Mouse (Mus musculus) layer of hippocampus, postnatal 25 days (tissue): Measurements from ENCODE around the gene Hist2h3b. TPM values are rescaled to one million over a fixed set of nuclear protein-coding genes. Genes with fewer than 3 reads are reported as not detected.
"Not testable (repeated sequence)": the region's sequence is repeated elsewhere in the genome, so short reads cannot be mapped to it uniquely, and the experiment has no call there.

Source experiments
- DNase-seq, 2 experiments: peaks; one replicate each; pipeline ENCODE4 v3.0.0; 2022; ENCODE audit warnings: mixed read lengths in 2 of 2, low spot score in 1 of 2; ENCODE audit errors: extremely low spot score in 1 of 2
- total RNA-seq, 2 experiments: library from RNA; stranded (reverse); gene quantifications; 2 replicates each; pipeline ENCODE4 v1.2.3; 2021

Gene Hist2h3b
- total RNA-seq, 2 experiments from 2014 or later: 41.9 to 53.6 TPM

- DNase-seq: not testable (repeated sequence)
Measured at GRCm38 (mm10) chr3:96238954-96239793, 29.3 kb upstream of the Hist2h3b start, which contains the start of gene Hist2h3c2. Gene Hist2h3c2 (minus strand): TSS chr3:96239127.

DNA sequence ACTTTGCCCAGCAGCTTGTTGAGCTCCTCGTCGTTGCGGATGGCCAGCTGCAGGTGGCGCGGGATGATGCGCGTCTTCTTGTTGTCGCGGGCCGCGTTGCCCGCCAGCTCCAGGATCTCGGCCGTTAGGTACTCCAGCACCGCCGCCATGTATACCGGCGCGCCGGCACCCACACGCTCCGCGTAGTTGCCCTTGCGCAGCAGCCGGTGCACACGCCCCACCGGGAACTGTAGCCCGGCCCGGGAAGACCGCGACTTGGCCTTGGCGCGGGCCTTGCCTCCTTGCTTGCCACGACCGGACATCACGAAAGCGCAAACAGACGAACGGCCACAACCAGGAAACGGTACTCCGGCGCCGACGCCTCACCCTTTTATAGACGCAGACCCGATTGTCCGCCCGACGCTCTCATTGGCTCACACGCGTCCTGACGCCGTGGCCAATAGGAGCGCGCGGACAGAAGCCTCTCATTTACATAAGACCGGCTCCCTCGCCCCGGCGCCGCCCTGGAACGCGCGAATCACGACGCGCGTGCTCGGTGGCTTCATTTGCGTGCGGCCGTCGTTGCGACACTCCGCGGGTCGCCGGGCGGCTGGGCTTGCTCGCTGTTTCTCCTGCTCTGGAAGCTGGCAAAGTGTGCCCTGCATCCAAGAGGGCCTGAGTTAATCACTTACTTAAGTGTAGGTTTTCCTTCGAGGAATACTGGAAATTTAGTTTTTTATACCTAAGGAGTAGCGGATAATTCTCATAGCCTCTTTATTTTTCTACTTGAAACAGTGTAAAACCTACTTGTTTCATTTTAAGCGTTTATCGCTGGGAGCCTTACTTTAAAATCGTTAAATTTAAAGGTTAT is 28.3 kb upstream of the Hist2h3b start, which contains the start of gene Hist2h2aa2:
Gene Hist2h2aa2, minus strand, starts transcription at position 328 of the 850 bp plus-strand sequence.
- peak; percentile 95 to 97 for DNase-seq

DNA sequence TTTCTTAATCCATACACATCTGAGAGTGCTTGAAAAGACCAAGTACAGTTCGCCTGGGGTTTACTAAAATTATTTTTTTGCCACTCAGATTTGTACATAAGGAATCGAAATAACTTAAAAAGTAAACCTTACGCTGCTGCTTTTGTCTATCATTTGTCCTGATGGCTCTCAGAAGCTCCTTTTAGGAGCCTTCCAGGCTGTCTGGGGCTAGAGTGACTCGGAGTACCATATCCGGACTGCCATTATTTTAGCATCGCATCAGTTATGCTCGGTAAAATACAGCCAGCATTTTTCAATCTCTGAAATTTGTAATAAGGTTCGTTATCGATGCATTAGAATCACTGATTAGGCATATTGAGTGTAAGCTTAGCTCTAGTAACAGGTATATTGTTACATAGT is 27.7 kb upstream of the Hist2h3b start:
- no peak for DNase-seq

DNA sequence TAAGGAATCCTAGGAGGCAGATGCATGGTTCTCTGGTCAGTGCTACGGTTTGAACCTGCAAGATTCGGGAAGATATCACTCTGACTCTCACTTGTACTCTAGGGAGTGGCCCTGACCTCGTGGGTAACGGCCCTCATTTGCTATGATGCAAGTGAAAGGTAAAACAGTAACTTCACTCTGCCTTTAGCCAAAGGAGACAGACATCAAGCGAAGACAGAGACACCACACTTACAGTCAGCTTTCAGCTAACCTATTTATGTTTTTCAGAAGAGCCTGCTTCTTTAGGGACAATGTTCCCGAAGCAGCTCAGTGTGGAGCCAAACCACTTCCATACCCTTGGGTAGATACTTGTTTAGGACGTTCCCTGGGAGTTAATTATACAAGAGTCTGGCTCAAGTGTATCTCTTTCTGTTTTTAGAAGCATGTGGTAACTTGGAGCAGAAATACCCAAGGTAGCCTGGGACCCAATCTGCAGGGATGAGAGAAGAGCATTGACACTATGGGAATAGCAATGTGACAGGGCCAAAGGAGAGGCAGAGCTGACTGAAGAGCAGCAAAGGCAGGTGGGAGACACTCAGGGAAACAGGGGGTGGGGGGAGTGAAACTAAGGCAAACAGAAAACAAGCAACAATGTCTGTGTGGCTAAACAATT is 24.4 kb upstream of the Hist2h3b start:
- no peak for DNase-seq

DNA sequence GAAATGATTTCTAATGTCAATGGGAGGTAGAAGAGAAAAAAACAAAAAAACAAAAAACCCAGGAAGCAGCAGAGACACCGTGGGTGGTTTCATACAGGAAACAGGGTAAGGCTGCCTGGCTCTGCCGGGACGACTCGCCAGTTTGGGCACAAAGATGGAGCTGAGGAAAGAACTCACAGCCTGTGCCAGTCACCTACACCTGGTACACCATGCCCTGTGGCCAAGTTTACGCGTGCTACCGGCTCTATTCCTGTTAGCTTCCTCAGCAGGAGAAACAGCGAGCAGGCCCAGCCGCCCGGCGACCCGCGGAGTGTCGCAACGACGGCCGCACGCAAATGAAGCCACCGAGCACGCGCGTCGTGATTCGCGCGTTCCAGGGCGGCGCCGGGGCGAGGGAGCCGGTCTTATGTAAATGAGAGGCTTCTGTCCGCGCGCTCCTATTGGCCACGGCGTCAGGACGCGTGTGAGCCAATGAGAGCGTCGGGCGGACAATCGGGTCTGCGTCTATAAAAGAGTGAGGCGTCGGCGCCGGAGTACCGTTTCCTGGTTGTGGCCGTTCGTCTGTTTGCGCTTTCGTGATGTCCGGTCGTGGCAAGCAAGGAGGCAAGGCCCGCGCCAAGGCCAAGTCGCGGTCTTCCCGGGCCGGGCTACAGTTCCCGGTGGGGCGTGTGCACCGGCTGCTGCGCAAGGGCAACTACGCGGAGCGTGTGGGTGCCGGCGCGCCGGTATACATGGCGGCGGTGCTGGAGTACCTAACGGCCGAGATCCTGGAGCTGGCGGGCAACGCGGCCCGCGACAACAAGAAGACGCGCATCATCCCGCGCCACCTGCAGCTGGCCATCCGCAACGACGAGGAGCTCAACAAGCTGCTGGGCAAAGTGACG is 23.2 kb upstream of the Hist2h3b start, which contains the start of gene Hist2h2aa1:
Gene Hist2h2aa1, plus strand, starts transcription at position 495 of the 884 bp plus-strand sequence.
- peak; percentile 77 to 90 for DNase-seq

- DNase-seq: not testable (repeated sequence)
Measured at GRCm38 (mm10) chr3:96246018-96246417, 22.4 kb upstream of the Hist2h3b start.

DNA sequence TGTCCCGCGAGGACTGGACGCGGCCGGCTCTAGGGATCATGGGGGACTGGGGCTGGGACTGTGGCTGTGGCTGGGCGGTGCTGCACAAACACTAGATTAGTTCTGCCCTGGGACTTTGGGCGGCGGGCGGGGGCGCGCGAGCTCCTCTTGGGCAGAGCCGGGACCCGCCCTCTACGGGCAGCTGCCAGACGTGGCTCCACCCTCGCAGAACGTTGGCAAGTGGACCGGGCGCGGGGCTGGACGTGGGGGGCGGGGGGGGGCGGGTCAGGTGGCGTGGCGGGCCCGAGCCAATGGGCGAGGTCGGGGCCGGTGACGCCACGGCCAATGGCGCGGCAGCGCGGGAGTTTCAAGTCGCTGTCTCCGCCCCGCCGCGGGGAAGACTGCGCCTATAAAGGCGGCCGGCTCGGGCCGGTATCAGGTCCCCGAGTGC is 22.0 kb upstream of the Hist2h3b start, which contains the start of gene Hist2h3c1:
Gene Hist2h3c1, plus strand, starts transcription at position 259 of the 430 bp plus-strand sequence.
- DNase-seq: not testable (repeated sequence)

- no peak for DNase-seq
Measured at GRCm38 (mm10) chr3:96247356-96248140, 20.9 kb upstream of the Hist2h3b start.

GRCm38 (mm10) chr3:96248141-96249033 is 20.1 kb upstream of the Hist2h3b start:
- DNase-seq: no peak

DNA sequence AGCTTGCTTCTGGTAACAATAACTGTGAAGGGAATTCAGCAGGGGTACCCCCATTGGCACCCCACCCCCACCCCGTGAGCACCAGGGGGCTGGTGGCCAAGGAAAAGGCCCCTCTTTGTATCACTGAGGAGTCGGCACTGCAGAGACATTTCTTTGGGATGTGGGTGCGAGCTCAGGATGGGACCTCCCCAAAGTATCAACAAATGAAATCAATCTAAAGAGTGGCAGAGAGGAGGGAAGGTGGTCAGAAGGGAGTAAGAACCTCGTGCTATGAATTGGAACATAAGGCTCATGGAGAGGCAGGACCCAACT is 19.5 kb upstream of the Hist2h3b start:
- no peak for DNase-seq

DNA sequence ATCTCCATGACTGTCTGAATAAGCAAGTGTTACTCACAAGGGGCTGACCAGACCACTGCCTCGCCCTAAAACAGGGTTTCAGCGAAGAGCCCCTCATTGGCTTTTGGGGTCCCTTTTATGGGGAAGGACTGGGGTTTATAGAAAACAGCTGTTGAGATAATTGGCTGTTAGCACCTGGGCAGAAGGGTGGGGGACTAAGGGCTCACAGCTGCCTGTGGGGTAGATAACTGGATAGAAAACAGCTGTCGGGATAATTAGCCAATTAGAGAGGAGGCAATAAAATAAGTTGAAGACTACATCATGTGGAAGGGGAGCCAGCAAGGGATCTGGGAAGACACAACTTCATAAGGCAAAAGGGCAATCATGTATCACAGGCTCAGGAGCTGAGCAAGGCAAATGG is 17.6 kb upstream of the Hist2h3b start:
- no peak for DNase-seq

DNA sequence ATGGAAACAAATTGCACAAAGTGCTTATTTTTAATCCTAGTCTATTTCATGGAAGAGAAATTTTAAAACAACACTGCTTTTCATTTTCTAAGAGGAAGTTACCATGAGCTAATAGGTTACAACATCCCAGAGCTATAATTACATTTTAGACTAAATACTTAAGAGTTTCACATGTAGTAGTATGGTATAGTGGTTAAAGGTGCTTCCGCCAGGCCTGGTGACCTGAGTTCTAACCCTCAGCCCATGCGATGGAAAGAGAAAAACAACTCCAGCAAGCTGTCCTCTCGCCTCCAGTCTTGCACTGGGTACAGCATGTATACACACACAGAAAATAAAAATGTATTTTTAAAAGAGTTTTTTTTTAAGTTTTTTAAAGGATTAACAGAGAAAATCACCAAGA is 16.7 kb upstream of the Hist2h3b start:
- no peak for DNase-seq

GRCm38 (mm10) chr3:96254683-96255355 is 13.6 kb upstream of the Hist2h3b start:
- DNase-seq: no peak

GRCm38 (mm10) chr3:96255926-96256593 is 12.4 kb upstream of the Hist2h3b start:
- no peak for DNase-seq

DNA sequence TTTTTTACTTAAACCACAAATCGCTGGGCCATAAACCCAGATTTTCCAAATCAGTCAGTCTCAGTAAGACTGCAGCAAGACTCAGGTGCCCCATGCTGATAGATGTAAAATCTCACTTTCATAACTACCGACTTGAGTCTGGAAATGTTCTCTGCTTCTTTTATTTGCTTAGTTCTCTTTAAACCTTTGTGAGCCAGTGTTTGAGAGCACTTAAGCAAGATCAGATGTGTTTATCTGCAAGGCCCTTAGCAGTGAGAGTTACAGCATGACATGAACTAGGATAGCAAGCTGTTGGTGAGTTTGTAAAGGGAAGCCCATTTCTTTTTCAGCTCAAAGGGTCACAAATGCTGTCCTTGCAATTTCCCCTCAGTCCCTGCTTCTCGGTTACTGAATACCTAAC is 11.3 kb upstream of the Hist2h3b start:
- DNase-seq: no peak

- DNase-seq: no peak
Measured at GRCm38 (mm10) chr3:96260220-96260619, 8.2 kb upstream of the Hist2h3b start.

DNA sequence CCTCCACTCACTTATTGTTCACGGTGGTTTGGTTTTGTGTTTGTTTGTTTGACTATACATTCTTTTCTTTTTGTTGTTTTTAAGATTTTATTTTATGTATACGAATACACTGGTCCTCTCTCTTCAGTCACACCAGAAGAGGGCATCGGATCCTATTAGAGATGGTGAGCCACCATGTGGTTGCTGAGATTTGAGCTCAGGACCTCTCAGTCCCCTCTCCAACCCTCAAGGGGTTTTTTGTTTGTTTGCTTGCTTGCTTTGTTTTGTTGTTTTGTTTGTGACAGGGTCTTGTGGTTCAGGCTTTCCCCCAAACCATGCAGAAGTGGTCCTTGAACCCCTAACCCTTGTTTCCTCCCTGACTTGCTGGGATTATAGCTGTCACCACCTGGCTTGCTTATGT is 6.8 kb upstream of the Hist2h3b start:
- DNase-seq: no peak
